Mouse (Mus musculus): ENCODE measurements around the gene Ciao1. TPM values are rescaled to one million over a fixed set of nuclear protein-coding genes. Genes with fewer than 3 reads are reported as not detected.

Ciao1 gene
- total and polyA plus RNA-seq, 3 experiments = 83.8 to 86.3 TPM; not detected in 1

- DNase-seq (ENCODE audit: low read depth, low spot score) = no peak
- Histone ChIP-seq H3K9me3 (replicated peaks; ENCODE audit: insufficient read depth, low read length) (no peaks in the 10 kb centered on the region), H3K27ac (ENCODE audit: control insufficient read depth, low read depth, low read length) (no peak overlapping the region), H3K9ac (ENCODE audit: control insufficient read depth, low read depth, low read length, poor library complexity, severe bottlenecking) (no peak overlapping the region), H3K27me3 (ENCODE audit: control insufficient read depth in 1 of 2, insufficient read depth in 2 of 2, low read length in 2 of 2) (no peaks in the 10 kb centered on the region), H3K4me3 (ENCODE audit: control insufficient read depth in 1 of 2, insufficient read depth in 1 of 2, low read depth in 2 of 2, low read length in 2 of 2) (no peak overlapping the region), H3K36me3 (ENCODE audit: control insufficient read depth in 1 of 2, insufficient read depth in 2 of 2, low read length in 2 of 2) (peaks cover 3 to 8% of the 10 kb centered on the region in 2 experiments; a peak in 3 of 4 replicates), H3K4me1 (ENCODE audit: control insufficient read depth in 1 of 2, insufficient read depth in 2 of 2, low read length in 2 of 2) (peaks cover 0 to 4% of the 10 kb centered on the region in 2 experiments; a peak in 3 of 4 replicates), H3K79me2 (ENCODE audit: control insufficient read depth, insufficient read depth, low read length, poor library complexity) (peaks cover 44% of the 10 kb centered on the region)
- TF ChIP-seq MEF2A (IDR thresholded peaks at IDR 0.05; ENCODE audit: extremely low read depth, insufficient replicate concordance, low read depth, low read length, poor library complexity, severe bottlenecking) = no peak
- TF ChIP-seq BHLHE40 (IDR thresholded peaks at IDR 0.05; ENCODE audit: borderline replicate concordance, low read depth, low read length) = no peak
- no peak for TF ChIP-seq ZC3H11A (IDR thresholded peaks at IDR 0.05; ENCODE audit: low read depth, low read length)
- TF ChIP-seq ZNF384 (IDR thresholded peaks at IDR 0.05; ENCODE audit: low read depth, low read length) = no peak
- TF ChIP-seq ZKSCAN1 (IDR thresholded peaks at IDR 0.05; ENCODE audit: low read depth, low read length) = no peak
- TF ChIP-seq NELFE (IDR thresholded peaks at IDR 0.05; ENCODE audit: low read depth, low read length) = no peak
- TF ChIP-seq ELF1 (IDR thresholded peaks at IDR 0.05; ENCODE audit: low read depth, low read length) = no peak
- TF ChIP-seq MAX (IDR thresholded peaks at IDR 0.05; ENCODE audit: low read length) = no peak
- no peak for TF ChIP-seq ZMIZ1 (IDR thresholded peaks at IDR 0.05; ENCODE audit: low read depth, low read length)
- no peak for TF ChIP-seq MAZ (IDR thresholded peaks at IDR 0.05; ENCODE audit: low read depth, low read length)
- no peak for TF ChIP-seq USF2 (IDR thresholded peaks at IDR 0.05; ENCODE audit: borderline replicate concordance in 1 of 2, insufficient read depth in 1 of 2, low read depth in 1 of 2, low read length in 2 of 2)
- no peak for TF ChIP-seq SMC3 (IDR thresholded peaks at IDR 0.05; ENCODE audit: low read depth, low read length)
- no peak for TF ChIP-seq MYB (IDR thresholded peaks at IDR 0.05; ENCODE audit: low read depth, low read length)
- no peak for TF ChIP-seq SIN3A (IDR thresholded peaks at IDR 0.05; ENCODE audit: low read length)
- no peak for TF ChIP-seq MYC (IDR thresholded peaks at IDR 0.05; ENCODE audit: low read depth, low read length)
- TF ChIP-seq JUND (IDR thresholded peaks at IDR 0.05; ENCODE audit: low read depth, low read length) = no peak
- no peak for TF ChIP-seq MXI1 (IDR thresholded peaks at IDR 0.05; ENCODE audit: low read depth, low read length)
- TF ChIP-seq NRF1 (IDR thresholded peaks at IDR 0.05; ENCODE audit: insufficient read depth, low read depth, low read length, poor library complexity, severe bottlenecking) = no peak
Observed at GRCm38 (mm10) chr2:127278162-127278561, 30.5 kb upstream of the Ciao1 start.

- no peak overlapping the region for H3K4me3 ChIP-seq (ENCODE audit: control insufficient read depth in 1 of 2, insufficient read depth in 1 of 2, low read depth in 2 of 2, low read length in 2 of 2)
- H3K27me3 ChIP-seq (ENCODE audit: control insufficient read depth in 1 of 2, insufficient read depth in 2 of 2, low read length in 2 of 2) = no peaks in the 10 kb centered on the region
- H3K36me3 ChIP-seq (ENCODE audit: control insufficient read depth in 1 of 2, insufficient read depth in 2 of 2, low read length in 2 of 2) = peaks cover 3 to 15% of the 10 kb centered on the region in 2 experiments; a peak in 3 of 4 replicates
- no peaks in the 10 kb centered on the region for H3K9me3 ChIP-seq (replicated peaks; ENCODE audit: insufficient read depth, low read length)
- no peak overlapping the region for H3K27ac ChIP-seq (ENCODE audit: control insufficient read depth, low read depth, low read length)
- peaks cover 0 to 7% of the 10 kb centered on the region in 2 experiments; a peak in 3 of 4 replicates for H3K4me1 ChIP-seq (ENCODE audit: control insufficient read depth in 1 of 2, insufficient read depth in 2 of 2, low read length in 2 of 2)
- no peak for DNase-seq (ENCODE audit: low read depth, low spot score)
- no peak for TF ChIP-seq ETS1 (IDR thresholded peaks at IDR 0.05; ENCODE audit: low read depth, low read length)
- TF ChIP-seq BHLHE40 (IDR thresholded peaks at IDR 0.05; ENCODE audit: borderline replicate concordance, low read depth, low read length) = no peak
- TF ChIP-seq KAT2A (conservative IDR thresholded peaks at IDR 0.05; ENCODE audit: low read depth, low read length) = no peak
- no peak overlapping the region for H3K9ac ChIP-seq (ENCODE audit: control insufficient read depth, low read depth, low read length, poor library complexity, severe bottlenecking)
- H3K79me2 ChIP-seq (ENCODE audit: control insufficient read depth, insufficient read depth, low read length, poor library complexity) = peaks cover 59% of the 10 kb centered on the region
Observed at GRCm38 (mm10) chr2:127275551-127276320, 28.1 kb upstream of the Ciao1 start.
